Mouse (Mus musculus): Measurements from ENCODE around the gene Igdcc3. TPM values are rescaled to one million over a fixed set of nuclear protein-coding genes. Genes with fewer than 3 reads are reported as not detected.

Gene Igdcc3
- polyA plus RNA-seq, 1 experiment from 2014 or later, result 2.0 TPM

GRCm38 (mm10) chr9:65109132-65110072, 31.6 kb upstream of the Igdcc3 start:
- Histone ChIP-seq H3K27me3 (ENCODE audit: control insufficient read depth, insufficient read depth, low read length) (no peaks in the 10 kb centered on the region), H3K9ac (replicated peaks; ENCODE audit: low read depth, low read length) (peak overlapping the region; percentile 29; the same call in 1 of the 2 replicates)

GRCm38 (mm10) chr9:65111698-65112097, 29.3 kb upstream of the Igdcc3 start:
- H3K36me3 ChIP-seq (ENCODE audit: control insufficient read depth, insufficient read depth, low read length), result peaks cover 23% of the 10 kb centered on the region; the same call in 1 of the 2 replicates
- H3K4me2 ChIP-seq (replicated peaks; ENCODE audit: low read depth, low read length), result no peak overlapping the region
- H3K27ac ChIP-seq (ENCODE audit: low read length), result no peak overlapping the region
- H3K4me1 ChIP-seq (ENCODE audit: control insufficient read depth, insufficient read depth, low read length), result peaks cover 17% of the 10 kb centered on the region
- ATAC-seq (ENCODE audit: insufficient number of reproducible peaks, insufficient read depth, low FRiP score, low read depth), result no peak
- no peak overlapping the region for H3K9ac ChIP-seq (replicated peaks; ENCODE audit: low read depth, low read length)
- no peak overlapping the region for H3K4me3 ChIP-seq (ENCODE audit: low read depth, low read length)
- H3K9me3 ChIP-seq (ENCODE audit: control insufficient read depth, low read depth, low read length), result no peaks in the 10 kb centered on the region
- 85% methylated on average over 5 of the region's 5 CpGs for WGBS
- no peaks in the 10 kb centered on the region for H3K27me3 ChIP-seq (ENCODE audit: control insufficient read depth, insufficient read depth, low read length)

More at GRCm38 (mm10) chr9:65109132-65110072, 31.6 kb upstream of the Igdcc3 start:
- Histone ChIP-seq H3K4me2 (replicated peaks; ENCODE audit: low read depth, low read length) (peak overlapping the region; percentile 35), H3K4me3 (ENCODE audit: low read depth, low read length) (0 out of 2 replicates have a peak overlapping the region, but pooled peaks have one; percentile 6), H3K9me3 (ENCODE audit: control insufficient read depth, low read depth, low read length) (no peaks in the 10 kb centered on the region), H3K27ac (ENCODE audit: low read length) (peak overlapping the region; percentile 85), H3K36me3 (ENCODE audit: control insufficient read depth, insufficient read depth, low read length) (peaks cover 4% of the 10 kb centered on the region; the same call in 1 of the 2 replicates), H3K4me1 (ENCODE audit: control insufficient read depth, insufficient read depth, low read length) (peaks cover 18% of the 10 kb centered on the region)
- peak; percentile 57; the same call in 1 of the 2 replicates for ATAC-seq (ENCODE audit: insufficient number of reproducible peaks, insufficient read depth, low FRiP score, low read depth)
- 12% methylated on average over 24 of the region's 24 CpGs for WGBS

GRCm38 (mm10) chr9:65113694-65114093, 27.3 kb upstream of the Igdcc3 start:
- H3K9me3 ChIP-seq (ENCODE audit: control insufficient read depth, low read depth, low read length), result no peaks in the 10 kb centered on the region
- H3K36me3 ChIP-seq (ENCODE audit: control insufficient read depth, insufficient read depth, low read length), result peaks cover 29% of the 10 kb centered on the region; the same call in 1 of the 2 replicates
- H3K4me3 ChIP-seq (ENCODE audit: low read depth, low read length), result no peak overlapping the region
- no peaks in the 10 kb centered on the region for H3K27me3 ChIP-seq (ENCODE audit: control insufficient read depth, insufficient read depth, low read length)
- H3K4me1 ChIP-seq (ENCODE audit: control insufficient read depth, insufficient read depth, low read length), result peaks cover 13% of the 10 kb centered on the region
- no peak overlapping the region for H3K9ac ChIP-seq (replicated peaks; ENCODE audit: low read depth, low read length)
- no peak overlapping the region for H3K4me2 ChIP-seq (replicated peaks; ENCODE audit: low read depth, low read length)
- ATAC-seq (ENCODE audit: insufficient number of reproducible peaks, insufficient read depth, low FRiP score, low read depth), result no peak
- no peak overlapping the region for H3K27ac ChIP-seq (ENCODE audit: low read length)
- 87% methylated on average over 2 of the region's 2 CpGs for WGBS

- Histone ChIP-seq H3K36me3 (ENCODE audit: control insufficient read depth, insufficient read depth, low read length) (peaks cover 38% of the 10 kb centered on the region; the same call in 1 of the 2 replicates), H3K4me1 (ENCODE audit: control insufficient read depth, insufficient read depth, low read length) (no peaks in the 10 kb centered on the region), H3K27me3 (ENCODE audit: control insufficient read depth, insufficient read depth, low read length) (no peaks in the 10 kb centered on the region), H3K27ac (ENCODE audit: low read length) (no peak overlapping the region), H3K4me3 (ENCODE audit: low read depth, low read length) (no peak overlapping the region), H3K4me2 (replicated peaks; ENCODE audit: low read depth, low read length) (no peak overlapping the region), H3K9ac (replicated peaks; ENCODE audit: low read depth, low read length) (no peak overlapping the region), H3K9me3 (ENCODE audit: control insufficient read depth, low read depth, low read length) (no peaks in the 10 kb centered on the region)
- WGBS, result 74% methylated on average over 2 of the region's 2 CpGs
- ATAC-seq (ENCODE audit: insufficient number of reproducible peaks, insufficient read depth, low FRiP score, low read depth), result no peak
Measured at GRCm38 (mm10) chr9:65115891-65116290, 25.1 kb upstream of the Igdcc3 start.

GRCm38 (mm10) chr9:65117516-65117915, 23.5 kb upstream of the Igdcc3 start:
- 67% methylated on average over 2 of the region's 2 CpGs for WGBS
- Histone ChIP-seq H3K4me2 (replicated peaks; ENCODE audit: low read depth, low read length) (no peak overlapping the region), H3K27ac (ENCODE audit: low read length) (no peak overlapping the region), H3K9me3 (ENCODE audit: control insufficient read depth, low read depth, low read length) (no peaks in the 10 kb centered on the region), H3K4me3 (ENCODE audit: low read depth, low read length) (no peak overlapping the region), H3K9ac (replicated peaks; ENCODE audit: low read depth, low read length) (no peak overlapping the region), H3K4me1 (ENCODE audit: control insufficient read depth, insufficient read depth, low read length) (no peaks in the 10 kb centered on the region), H3K27me3 (ENCODE audit: control insufficient read depth, insufficient read depth, low read length) (no peaks in the 10 kb centered on the region), H3K36me3 (ENCODE audit: control insufficient read depth, insufficient read depth, low read length) (peaks cover 43% of the 10 kb centered on the region; the same call in 1 of the 2 replicates)
- ATAC-seq (ENCODE audit: insufficient number of reproducible peaks, insufficient read depth, low FRiP score, low read depth), result no peak

- no peaks in the 10 kb centered on the region for H3K27me3 ChIP-seq (ENCODE audit: control insufficient read depth, insufficient read depth, low read length)
- peaks cover 35% of the 10 kb centered on the region; the same call in 1 of the 2 replicates for H3K36me3 ChIP-seq (ENCODE audit: control insufficient read depth, insufficient read depth, low read length)
- 13% methylated on average over 3 of the region's 3 CpGs for WGBS
- H3K4me1 ChIP-seq (ENCODE audit: control insufficient read depth, insufficient read depth, low read length), result 0 out of 2 replicates have a peak, but pooled peaks cover 6% of the 10 kb centered on the region
- ATAC-seq (ENCODE audit: insufficient number of reproducible peaks, insufficient read depth, low FRiP score, low read depth), result 0 out of 2 replicates have a peak, but pooled peaks have one; percentile 50
- H3K27ac ChIP-seq (ENCODE audit: low read length), result no peak overlapping the region
- H3K4me3 ChIP-seq (ENCODE audit: low read depth, low read length), result no peak overlapping the region
- no peak overlapping the region for H3K9ac ChIP-seq (replicated peaks; ENCODE audit: low read depth, low read length)
- no peaks in the 10 kb centered on the region for H3K9me3 ChIP-seq (ENCODE audit: control insufficient read depth, low read depth, low read length)
- no peak overlapping the region for H3K4me2 ChIP-seq (replicated peaks; ENCODE audit: low read depth, low read length)
Measured at GRCm38 (mm10) chr9:65120935-65121334, 20.1 kb upstream of the Igdcc3 start.

GRCm38 (mm10) chr9:65122545-65122944, 18.4 kb upstream of the Igdcc3 start:
- H3K36me3 ChIP-seq (ENCODE audit: control insufficient read depth, insufficient read depth, low read length), result peaks cover 29% of the 10 kb centered on the region; the same call in 1 of the 2 replicates
- WGBS, result 23% methylated on average over 18 of the region's 18 CpGs
- H3K9ac ChIP-seq (replicated peaks; ENCODE audit: low read depth, low read length), result no peak overlapping the region

GRCm38 (mm10) chr9:65123552-65124168, 17.3 kb upstream of the Igdcc3 start:
- 0 out of 2 replicates have a peak, but pooled peaks cover 6% of the 10 kb centered on the region for H3K4me1 ChIP-seq (ENCODE audit: control insufficient read depth, insufficient read depth, low read length)
- no peak overlapping the region; the same call in 1 of the 2 replicates for H3K9ac ChIP-seq (replicated peaks; ENCODE audit: low read depth, low read length)
- 14% methylated on average over 48 of the region's 48 CpGs for WGBS
- no peaks in the 10 kb centered on the region for H3K27me3 ChIP-seq (ENCODE audit: control insufficient read depth, insufficient read depth, low read length)
- no peaks in the 10 kb centered on the region for H3K9me3 ChIP-seq (ENCODE audit: control insufficient read depth, low read depth, low read length)
- peak overlapping the region; percentile 22 for H3K4me3 ChIP-seq (ENCODE audit: low read depth, low read length)
- H3K4me2 ChIP-seq (replicated peaks; ENCODE audit: low read depth, low read length), result peak overlapping the region; percentile 59
- ATAC-seq (ENCODE audit: insufficient number of reproducible peaks, insufficient read depth, low FRiP score, low read depth), result peak; percentile 36
- no peak overlapping the region for H3K27ac ChIP-seq (ENCODE audit: low read length)
- peaks cover 22% of the 10 kb centered on the region; the same call in 1 of the 2 replicates for H3K36me3 ChIP-seq (ENCODE audit: control insufficient read depth, insufficient read depth, low read length)

More at GRCm38 (mm10) chr9:65122545-65122944, 18.4 kb upstream of the Igdcc3 start:
- no peak overlapping the region for H3K27ac ChIP-seq (ENCODE audit: low read length)
- no peak overlapping the region for H3K4me3 ChIP-seq (ENCODE audit: low read depth, low read length)
- no peaks in the 10 kb centered on the region for H3K9me3 ChIP-seq (ENCODE audit: control insufficient read depth, low read depth, low read length)
- no peak for ATAC-seq (ENCODE audit: insufficient number of reproducible peaks, insufficient read depth, low FRiP score, low read depth)
- H3K4me2 ChIP-seq (replicated peaks; ENCODE audit: low read depth, low read length), result no peak overlapping the region
- H3K27me3 ChIP-seq (ENCODE audit: control insufficient read depth, insufficient read depth, low read length), result no peaks in the 10 kb centered on the region
- H3K4me1 ChIP-seq (ENCODE audit: control insufficient read depth, insufficient read depth, low read length), result 0 out of 2 replicates have a peak, but pooled peaks cover 6% of the 10 kb centered on the region
